Comparison of ENCODE assay signal across 27 mouse cellular contexts in the genomic region with DNA sequence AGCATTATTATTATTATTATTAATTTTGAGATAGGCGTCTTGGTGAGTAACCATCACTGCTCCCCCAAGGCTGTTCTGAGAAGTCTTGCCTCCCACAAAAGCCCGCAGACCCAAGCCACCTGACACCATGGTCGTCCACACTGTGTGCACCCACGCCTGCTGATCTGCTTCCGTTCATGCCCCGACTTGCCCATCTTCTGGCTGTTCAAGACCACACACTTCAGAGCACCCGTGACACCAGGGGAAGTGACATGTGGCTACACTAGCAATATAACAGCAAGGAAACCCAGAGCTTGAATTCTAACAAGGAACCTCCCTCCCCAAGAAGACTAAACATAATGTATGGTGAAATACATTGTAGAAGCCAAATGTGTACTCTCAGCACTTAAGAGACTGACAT.
"Had no signal": no experiment of that assay in that cellular context is flagged by ENCODE, and none has a peak within 500 bp of the region (broad histone marks: within the 10 kb centered on the region; RNA-seq: fewer than 3 reads in every experiment).

No protein-coding gene starts in this region.

- H3K9me3 ChIP-seq: heart, embryonic 10.5 days; heart, embryonic 12.5 days; hindbrain, embryonic 10.5 days; hindbrain, embryonic 12.5 days; intestine, embryonic 15.5 days; limb, embryonic 10.5 days; limb, embryonic 12.5 days; liver, embryonic 13.5 days; liver, embryonic 15.5 days had no signal

- H3K4me1 ChIP-seq: intestine, embryonic 15.5 days; liver, embryonic 15.5 days had no signal

- H3K4me2 ChIP-seq: heart, embryonic 12.5 days; hindbrain, embryonic 12.5 days; hindbrain, embryonic 14.5 days; intestine, embryonic 15.5 days; limb, embryonic 12.5 days; liver, embryonic 11.5 days; liver, embryonic 13.5 days; liver, embryonic 15.5 days had no signal

- H3K4me3 ChIP-seq: gastrocnemius, adult 2 months; heart, embryonic 10.5 days; heart, embryonic 12.5 days; hindbrain, embryonic 10.5 days; hindbrain, embryonic 12.5 days; intestine, embryonic 15.5 days; layer of hippocampus, adult 2 months; left cerebral cortex, adult 2 months; limb, embryonic 10.5 days; limb, embryonic 12.5 days; liver, embryonic 13.5 days; liver, embryonic 15.5 days had no signal

- DNase-seq: gastrocnemius, adult 2 months; gastrocnemius, postnatal 10 days; gastrocnemius, postnatal 25 days; heart, postnatal 10 days; heart, postnatal 4 days; kidney, adult 18-20 months; kidney, adult 8-10 months; kidney, postnatal 10 days; kidney, postnatal 25 days; kidney, postnatal 4 days; liver; liver, embryonic 13.5 days had no signal

- H3K27me3 ChIP-seq: heart, embryonic 12.5 days; intestine, embryonic 15.5 days; liver, embryonic 13.5 days; liver, embryonic 15.5 days had no signal

- H3K9ac ChIP-seq: heart, embryonic 12.5 days; hindbrain, embryonic 12.5 days; hindbrain, embryonic 14.5 days; intestine, embryonic 15.5 days; limb, embryonic 12.5 days; liver, embryonic 13.5 days; liver, embryonic 15.5 days had no signal

- ATAC-seq: hindbrain, embryonic 16.5 days; inflammation-experienced regulatory T-cells, adult 6 months; intestine, embryonic 15.5 days; intestine, postnatal 0 days had no signal

- H3K27ac ChIP-seq: gastrocnemius, adult 2 months; heart, embryonic 10.5 days; hindbrain, embryonic 10.5 days; hindbrain, embryonic 12.5 days; hindbrain, embryonic 14.5 days; intestine, embryonic 15.5 days; layer of hippocampus, adult 2 months; left cerebral cortex, adult 2 months; limb, embryonic 10.5 days; limb, embryonic 12.5 days; liver, embryonic 13.5 days; liver, embryonic 15.5 days had no signal

- H3K36me3 ChIP-seq: heart, embryonic 10.5 days; heart, embryonic 12.5 days; hindbrain, embryonic 10.5 days; hindbrain, embryonic 12.5 days; intestine, embryonic 15.5 days; limb, embryonic 10.5 days; limb, embryonic 12.5 days; liver, embryonic 13.5 days; liver, embryonic 15.5 days had no signal
